Mouse (Mus musculus): Measurements from ENCODE around the gene Trex1. TPM values are rescaled to one million over a fixed set of nuclear protein-coding genes. Genes with fewer than 3 reads are reported as not detected.

The Trex1 gene
- polyA plus RNA-seq (2012; rRNA removed): 83.7 and 86.9 TPM in 2 replicates

DNA sequence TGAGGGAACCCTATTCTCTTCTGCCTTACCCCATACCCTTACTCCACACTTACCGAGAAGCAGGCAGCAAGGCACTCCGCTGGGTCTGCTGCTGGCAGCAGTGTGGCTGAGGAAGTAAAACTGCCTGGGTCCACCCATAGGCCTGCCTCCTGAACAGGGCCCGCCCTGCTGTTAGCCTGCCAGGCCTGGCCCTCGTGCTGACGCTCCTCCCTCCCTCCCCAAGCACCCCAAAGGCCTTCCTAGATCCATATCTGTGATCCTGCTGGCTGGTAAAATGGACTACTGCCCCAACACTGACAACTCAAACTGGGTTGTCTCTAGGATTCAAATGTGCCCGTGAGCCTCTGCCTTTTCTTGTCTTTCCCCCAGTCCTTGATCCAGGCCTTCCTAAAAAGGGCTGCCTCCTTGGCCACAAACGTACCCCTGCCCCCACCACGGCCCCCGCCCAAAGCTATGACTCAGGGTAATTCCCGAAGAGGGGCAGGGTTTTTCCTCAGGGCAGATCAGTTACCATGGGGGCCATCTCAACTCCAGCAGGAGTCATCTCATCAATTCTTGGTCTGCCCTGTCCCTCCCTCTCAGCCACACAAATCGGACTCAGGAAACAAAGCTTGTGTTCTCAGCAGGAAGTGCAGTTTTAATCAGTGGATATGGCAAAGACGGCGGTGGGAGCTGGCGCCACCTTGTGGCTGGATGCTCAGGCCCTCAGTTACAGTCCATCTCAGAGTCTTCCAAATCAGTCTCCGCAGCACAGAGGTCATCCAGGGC lies at the start of gene Trex1:
Gene Trex1 (minus strand): TSS at position 599 of the 768 bp plus-strand sequence.
- peaks cover 19% of the 10 kb centered on the region for H3K4me1 ChIP-seq (ENCODE audit: control insufficient read depth, insufficient read depth, low read length)
- peak; percentile 86 for DNase-seq
- peak within 1 kb of the TSS; percentile 47 for H3K4me3 ChIP-seq (replicated peaks; ENCODE audit: extremely low read depth, low read depth, low read length)
- WGBS: 2% methylated on average over 15 of the region's 15 CpGs
- TF ChIP-seq CTCF (IDR thresholded peaks at IDR 0.05; ENCODE audit: insufficient read depth, low read length): peak; percentile 92
- peak; percentile 97 for TF ChIP-seq POLR2A (IDR thresholded peaks at IDR 0.05; ENCODE audit: borderline replicate concordance, extremely low read depth, low read depth, low read length)

DNA sequence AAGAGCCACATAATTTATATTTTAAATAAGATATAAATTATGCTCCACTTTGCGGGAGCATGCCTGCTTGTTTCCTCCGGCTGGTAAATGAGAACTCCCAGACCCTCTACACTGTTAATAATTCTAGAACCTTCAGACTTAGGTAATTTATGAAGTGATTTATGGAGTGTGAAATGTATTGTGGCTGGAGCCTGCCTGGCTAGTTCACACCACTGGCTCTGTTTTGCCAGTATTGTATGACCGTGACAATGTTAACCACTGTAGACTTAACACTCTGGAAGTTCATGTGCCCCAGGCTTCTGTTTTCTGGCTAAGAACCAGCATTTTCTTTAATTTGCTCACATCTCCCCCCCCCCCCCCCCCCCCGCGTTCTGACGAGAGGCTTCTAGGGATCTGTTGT lies 47.8 kb upstream of the Trex1 start:
- WGBS: 61% methylated on average over 6 of the region's 6 CpGs
- H3K4me1 ChIP-seq (ENCODE audit: control insufficient read depth, insufficient read depth, low read length): no peaks in the 10 kb centered on the region
- TF ChIP-seq POLR2A (IDR thresholded peaks at IDR 0.05; ENCODE audit: borderline replicate concordance, extremely low read depth, low read depth, low read length) (no peak), CTCF (IDR thresholded peaks at IDR 0.05; ENCODE audit: insufficient read depth, low read length) (no peak)
- no peak for DNase-seq
- no peak overlapping the region for H3K4me3 ChIP-seq (replicated peaks; ENCODE audit: extremely low read depth, low read depth, low read length)

DNA sequence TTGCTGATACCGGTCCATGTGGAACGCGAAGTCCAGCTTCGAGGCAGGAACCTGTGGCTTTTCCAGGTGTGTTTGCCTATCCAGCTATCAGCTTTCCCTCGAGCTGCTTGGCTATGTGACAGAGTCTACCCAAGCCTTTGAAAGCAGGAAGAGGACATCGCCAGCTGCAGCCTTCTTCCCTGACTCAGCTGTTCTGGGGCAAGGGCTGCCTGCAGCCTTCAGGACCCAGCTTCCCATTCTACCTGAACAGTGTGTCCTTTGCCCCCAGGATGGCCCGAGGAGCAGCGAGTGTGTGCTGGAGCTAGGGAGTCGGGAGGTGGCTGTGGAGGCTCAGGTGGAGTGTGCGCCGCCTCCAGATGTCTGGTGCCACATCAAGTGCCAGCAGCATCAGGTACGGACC lies 46.1 kb upstream of the Trex1 start:
- no peak for TF ChIP-seq POLR2A (IDR thresholded peaks at IDR 0.05; ENCODE audit: borderline replicate concordance, extremely low read depth, low read depth, low read length)
- no peak for TF ChIP-seq CTCF (IDR thresholded peaks at IDR 0.05; ENCODE audit: insufficient read depth, low read length)
- 0 out of 2 replicates have a peak, but pooled peaks cover 2% of the 10 kb centered on the region for H3K4me1 ChIP-seq (ENCODE audit: control insufficient read depth, insufficient read depth, low read length)
- H3K4me3 ChIP-seq (replicated peaks; ENCODE audit: extremely low read depth, low read depth, low read length): no peak overlapping the region
- 83% methylated on average over 12 of the region's 12 CpGs for WGBS
- DNase-seq: no peak

DNA sequence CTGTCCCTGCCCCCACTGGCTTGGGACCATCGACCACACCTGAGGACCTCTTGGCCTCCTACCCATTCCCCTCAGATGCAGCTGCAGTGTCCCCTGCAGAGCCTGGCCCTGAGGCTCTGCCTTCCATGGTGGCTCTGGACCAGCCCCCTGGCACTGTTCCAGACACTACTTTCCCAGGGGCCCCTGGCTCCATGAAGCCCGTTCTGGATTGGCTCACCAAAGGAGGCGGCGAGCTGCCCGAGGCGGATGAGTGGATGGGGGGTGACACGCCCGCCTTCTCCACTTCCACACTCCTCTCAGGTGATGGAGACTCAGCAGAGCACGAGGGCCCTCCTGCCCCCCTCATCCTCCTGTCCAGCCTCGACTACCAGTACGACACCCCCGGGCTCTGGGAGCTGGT lies 45.5 kb upstream of the Trex1 start:
- Histone ChIP-seq H3K4me3 (replicated peaks; ENCODE audit: extremely low read depth, low read depth, low read length) (no peak overlapping the region), H3K4me1 (ENCODE audit: control insufficient read depth, insufficient read depth, low read length) (0 out of 2 replicates have a peak, but pooled peaks cover 2% of the 10 kb centered on the region)
- no peak for TF ChIP-seq POLR2A (IDR thresholded peaks at IDR 0.05; ENCODE audit: borderline replicate concordance, extremely low read depth, low read depth, low read length)
- TF ChIP-seq CTCF (IDR thresholded peaks at IDR 0.05; ENCODE audit: insufficient read depth, low read length): no peak
- DNase-seq: no peak
- 63% methylated on average over 12 of the region's 12 CpGs for WGBS

- DNase-seq: no peak
- Histone ChIP-seq H3K4me1 (ENCODE audit: control insufficient read depth, insufficient read depth, low read length) (0 out of 2 replicates have a peak, but pooled peaks cover 2% of the 10 kb centered on the region), H3K4me3 (replicated peaks; ENCODE audit: extremely low read depth, low read depth, low read length) (no peak overlapping the region)
- 89% methylated on average over 9 of the region's 9 CpGs for WGBS
- TF ChIP-seq CTCF (IDR thresholded peaks at IDR 0.05; ENCODE audit: insufficient read depth, low read length) (no peak), POLR2A (IDR thresholded peaks at IDR 0.05; ENCODE audit: borderline replicate concordance, extremely low read depth, low read depth, low read length) (no peak)
These were observed 44.5 kb upstream of the Trex1 start for GRCm38 (mm10) chr9:109104083-109104482.

DNA sequence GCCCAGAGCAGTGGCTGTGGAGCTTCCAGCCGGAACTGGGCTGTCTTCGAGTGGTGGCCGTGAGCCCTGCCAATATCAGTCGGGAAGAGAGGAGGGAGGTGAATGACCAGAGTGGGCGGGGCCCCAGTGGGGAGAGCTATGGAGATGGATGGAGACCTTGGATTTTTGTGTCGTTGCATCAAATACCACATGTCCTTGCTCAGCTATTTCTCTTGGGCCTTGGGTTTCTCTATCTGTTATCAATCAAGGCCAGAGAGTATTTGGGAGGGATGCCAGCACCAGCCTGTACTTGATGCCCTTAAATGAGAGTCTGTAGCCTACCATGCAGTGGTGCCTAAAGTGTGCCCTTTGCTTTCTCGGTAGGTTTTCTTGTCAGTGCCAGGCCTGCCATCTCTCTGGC lies 43.7 kb upstream of the Trex1 start:
- no peak overlapping the region for H3K4me3 ChIP-seq (replicated peaks; ENCODE audit: extremely low read depth, low read depth, low read length)
- 54% methylated on average over 7 of the region's 7 CpGs for WGBS
- DNase-seq: no peak
- 0 out of 2 replicates have a peak, but pooled peaks cover 2% of the 10 kb centered on the region for H3K4me1 ChIP-seq (ENCODE audit: control insufficient read depth, insufficient read depth, low read length)
- no peak for TF ChIP-seq CTCF (IDR thresholded peaks at IDR 0.05; ENCODE audit: insufficient read depth, low read length)

DNA sequence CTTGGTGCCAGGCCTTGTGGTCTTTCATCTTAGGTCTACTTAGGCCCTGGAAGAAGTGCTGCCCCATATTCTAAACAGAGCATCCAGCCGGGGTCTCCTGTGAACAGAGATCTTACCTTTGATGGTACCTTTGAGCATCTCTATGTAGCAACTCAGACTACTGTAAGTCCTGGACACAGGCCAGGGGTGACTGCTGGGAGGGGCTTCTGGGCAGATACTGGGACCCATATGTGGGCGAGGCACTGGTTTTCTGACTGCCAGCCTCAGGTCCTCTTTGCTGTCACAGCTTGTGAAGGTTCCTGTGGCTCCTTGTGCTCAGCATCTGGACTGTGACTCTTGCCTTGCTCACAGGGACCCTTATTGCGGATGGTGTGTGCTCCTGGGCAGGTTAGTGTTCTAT lies 43.0 kb upstream of the Trex1 start:
- 89% methylated on average over 3 of the region's 3 CpGs for WGBS

GRCm38 (mm10) chr9:109101933-109102445 lies 42.5 kb upstream of the Trex1 start:
- 91% methylated on average over 5 of the region's 5 CpGs for WGBS
- Histone ChIP-seq H3K4me1 (ENCODE audit: control insufficient read depth, insufficient read depth, low read length) (0 out of 2 replicates have a peak, but pooled peaks cover 2% of the 10 kb centered on the region), H3K4me3 (replicated peaks; ENCODE audit: extremely low read depth, low read depth, low read length) (no peak overlapping the region)
- DNase-seq: no peak
- no peak for TF ChIP-seq POLR2A (IDR thresholded peaks at IDR 0.05; ENCODE audit: borderline replicate concordance, extremely low read depth, low read depth, low read length)

More for the DNA sequence above, 43.0 kb upstream of the Trex1 start:
- no peak overlapping the region for H3K4me3 ChIP-seq (replicated peaks; ENCODE audit: extremely low read depth, low read depth, low read length)
- DNase-seq: no peak
- H3K4me1 ChIP-seq (ENCODE audit: control insufficient read depth, insufficient read depth, low read length): 0 out of 2 replicates have a peak, but pooled peaks cover 2% of the 10 kb centered on the region
- TF ChIP-seq POLR2A (IDR thresholded peaks at IDR 0.05; ENCODE audit: borderline replicate concordance, extremely low read depth, low read depth, low read length) (no peak), CTCF (IDR thresholded peaks at IDR 0.05; ENCODE audit: insufficient read depth, low read length) (no peak)

GRCm38 (mm10) chr9:109100307-109100928 lies 40.9 kb upstream of the Trex1 start:
- no peak overlapping the region for H3K4me3 ChIP-seq (replicated peaks; ENCODE audit: extremely low read depth, low read depth, low read length)
- H3K4me1 ChIP-seq (ENCODE audit: control insufficient read depth, insufficient read depth, low read length): 0 out of 2 replicates have a peak, but pooled peaks cover 2% of the 10 kb centered on the region
- no peak for TF ChIP-seq CTCF (IDR thresholded peaks at IDR 0.05; ENCODE audit: insufficient read depth, low read length)
- TF ChIP-seq POLR2A (IDR thresholded peaks at IDR 0.05; ENCODE audit: borderline replicate concordance, extremely low read depth, low read depth, low read length): no peak
- WGBS: 73% methylated on average over 20 of the region's 20 CpGs
- DNase-seq: no peak
